21 mouse cellular contexts compared by ENCODE assay signal in genomic region chr1:131842221-131842620, GRCm38 (mm10). TPM values are rescaled to one million over a fixed set of nuclear protein-coding genes. Genes with fewer than 3 reads are reported as not detected.
DNase-seq lines count a peak whose midpoint lies in the region; ATAC-seq lines count a peak whose summit lies in the region.
"Had no signal": no experiment of that assay in that cellular context is flagged by ENCODE, and none has a peak within 500 bp of the region (broad histone marks: within the 10 kb centered on the region; RNA-seq: fewer than 3 reads in every experiment).

No protein-coding gene starts in this region.

- 74% methylated on average over 4 of the region's 4 CpGs for WGBS in heart, embryonic 12.5 days
- WGBS in intestine, embryonic 16.5 days: 86% methylated on average over 4 of the region's 4 CpGs

- no peaks in the 10 kb centered on the region for H3K27me3 ChIP-seq in heart, embryonic 12.5 days (replicated peaks)
- H3K27me3 ChIP-seq in intestine, embryonic 16.5 days (replicated peaks; ENCODE audit: control insufficient read depth, insufficient read depth, low read length): no peaks in the 10 kb centered on the region
- H3K27me3 ChIP-seq: embryonic facial prominence, embryonic 13.5 days; forebrain, embryonic 12.5 days; hindbrain, embryonic 12.5 days had no signal

- no peak overlapping the region for H3K4me3 ChIP-seq in heart, embryonic 12.5 days
- H3K4me3 ChIP-seq in intestine, embryonic 16.5 days (ENCODE audit: low read length): no peak overlapping the region
- H3K4me3 ChIP-seq: embryonic facial prominence, embryonic 13.5 days; forebrain, embryonic 12.5 days; hindbrain, embryonic 12.5 days had no signal

- DNase-seq in adrenal gland, adult 2 months: peak; percentile 65
- DNase-seq in adrenal gland, postnatal 4 days (ENCODE audit: low spot score in 2 of 2): no peak
- no peak for DNase-seq in heart, adult 18-20 months
- peak; percentile 47 for DNase-seq in adrenal gland, adult 8-10 months
- DNase-seq in kidney, adult 11 months: no peak
- DNase-seq: cerebellum, adult 11-12 months; cerebellum, adult 9-10 months; cerebellum, postnatal 25 days; gastrocnemius, postnatal 25 days; heart, postnatal 4 days; kidney, adult 18-20 months had no signal

- no peak overlapping the region for H3K27ac ChIP-seq in heart, embryonic 12.5 days (ENCODE audit: poor library complexity, severe bottlenecking)
- H3K27ac ChIP-seq in intestine, embryonic 16.5 days (ENCODE audit: low read length): no peak overlapping the region
- H3K27ac ChIP-seq: embryonic facial prominence, embryonic 13.5 days; forebrain, embryonic 12.5 days; hindbrain, embryonic 12.5 days had no signal

- ATAC-seq in heart, embryonic 12.5 days (ENCODE audit: insufficient number of reproducible peaks, low FRiP score): no peak
- ATAC-seq in intestine, embryonic 16.5 days: no peak
- ATAC-seq: activated CD4-positive, CD25-positive, alpha-beta regulatory T cell, adult 4 months; forebrain, embryonic 16.5 days; hindbrain, embryonic 16.5 days; inflammation-experienced regulatory T-cells, adult 6 months had no signal

- no peak overlapping the region for H3K4me2 ChIP-seq in heart, embryonic 12.5 days
- no peak overlapping the region for H3K4me2 ChIP-seq in intestine, embryonic 16.5 days (ENCODE audit: low read depth, low read length)
- H3K4me2 ChIP-seq: embryonic facial prominence, embryonic 13.5 days; forebrain, embryonic 12.5 days; hindbrain, embryonic 12.5 days had no signal

- H3K4me1 ChIP-seq in heart, embryonic 12.5 days (replicated peaks): 0 out of 2 replicates have a peak, but pooled peaks cover 3% of the 10 kb centered on the region
- no peaks in the 10 kb centered on the region for H3K4me1 ChIP-seq in intestine, embryonic 16.5 days (ENCODE audit: control insufficient read depth, insufficient read depth, low read length)
- H3K4me1 ChIP-seq: embryonic facial prominence, embryonic 13.5 days; forebrain, embryonic 12.5 days; hindbrain, embryonic 12.5 days had no signal

- no peaks in the 10 kb centered on the region for H3K9me3 ChIP-seq in heart, embryonic 12.5 days (replicated peaks)
- H3K9me3 ChIP-seq in intestine, embryonic 16.5 days (ENCODE audit: control insufficient read depth, low read length): no peaks in the 10 kb centered on the region
- H3K9me3 ChIP-seq: embryonic facial prominence, embryonic 13.5 days; forebrain, embryonic 12.5 days; hindbrain, embryonic 12.5 days had no signal

- H3K36me3 ChIP-seq in heart, embryonic 12.5 days: peaks cover 81% of the 10 kb centered on the region
- peaks cover 9% of the 10 kb centered on the region; the same call in 1 of the 2 replicates for H3K36me3 ChIP-seq in intestine, embryonic 16.5 days (ENCODE audit: control insufficient read depth, insufficient read depth, low read length)

- 0 out of 2 replicates have a peak overlapping the region, but pooled peaks have one; percentile 13 for H3K9ac ChIP-seq in heart, embryonic 12.5 days
- H3K9ac ChIP-seq in intestine, embryonic 16.5 days (ENCODE audit: low read depth, low read length): no peak overlapping the region
- H3K9ac ChIP-seq: embryonic facial prominence, embryonic 13.5 days; forebrain, embryonic 12.5 days; hindbrain, embryonic 12.5 days had no signal

RNA-seq across cellular contexts. Expression of gene Slc41a1, which starts 14.9 kb away (rescaled TPM):
- 10 to 100 TPM; 48.8 to 49.6 TPM for total RNA-seq in adrenal gland, adult 2 months (2021)
- polyA plus RNA-seq in adrenal gland, adult 2 months (2012; rRNA removed): 94.1 and 107 TPM in 2 replicates
- 10 to 100 TPM; 44.7 to 47.5 TPM for total RNA-seq in adrenal gland, postnatal 4 days (2021)
- 7.8 and 10.2 TPM in 2 replicates for polyA plus RNA-seq in heart, embryonic 12.5 days (2016; fragmentation: Nextera tagmentation; extraction: Ambion mirVana)
- total RNA-seq in heart, adult 18-20 months (2021): 10 to 100 TPM; 38.8 to 51.8 TPM
- 10 to 100 TPM; 49.1 to 57.2 (median 53.0) TPM for total RNA-seq in adrenal gland, adult 8-10 months (2022)
- polyA plus RNA-seq in intestine, embryonic 16.5 days (2015; fragmentation: Nextera tagmentation; extraction: Ambion mirVana): 9.4 and 9.6 TPM in 2 replicates

RNA-seq across cellular contexts. Expression of gene Rab29, which starts 24.8 kb away (rescaled TPM):
- 10 to 100 TPM; 15.1 to 28.7 TPM for total RNA-seq in adrenal gland, adult 2 months (2021)
- 18.7 and 24.3 TPM in 2 replicates for polyA plus RNA-seq in adrenal gland, adult 2 months (2012; rRNA removed)
- 10 to 100 TPM; 15.1 to 18.0 TPM for total RNA-seq in adrenal gland, postnatal 4 days (2021)
- polyA plus RNA-seq in heart, embryonic 12.5 days (2016; fragmentation: Nextera tagmentation; extraction: Ambion mirVana): 12.4 and 13.2 TPM in 2 replicates
- 10 to 100 TPM; 11.3 to 11.4 TPM for total RNA-seq in heart, adult 18-20 months (2021)
- 10 to 100 TPM; 15.0 to 28.6 (median 22.0) TPM for total RNA-seq in adrenal gland, adult 8-10 months (2022)
- polyA plus RNA-seq in intestine, embryonic 16.5 days (2015; fragmentation: Nextera tagmentation; extraction: Ambion mirVana): 22.4 and 22.7 TPM in 2 replicates

RNA-seq across cellular contexts. Expression of gene Pm20d1, which starts 45.0 kb away (rescaled TPM):
- total RNA-seq in adrenal gland, adult 2 months (2021): 10 to 100 TPM in 1 of 2 experiments, 1 to 10 TPM in 1; 6.6 to 20.6 TPM
- polyA plus RNA-seq in adrenal gland, adult 2 months (2012; rRNA removed): 4.2 and 5.7 TPM in 2 replicates
- total RNA-seq in adrenal gland, postnatal 4 days (2021): 10 to 100 TPM; 11.0 to 11.5 TPM
- 1.3 and 1.7 TPM in 2 replicates for polyA plus RNA-seq in heart, embryonic 12.5 days (2016; fragmentation: Nextera tagmentation; extraction: Ambion mirVana)
- 1 to 10 TPM; 7.4 to 9.1 TPM for total RNA-seq in heart, adult 18-20 months (2021)
- 10 to 100 TPM in 2 of 4 experiments, 1 to 10 TPM in 2; 6.2 to 15.0 (median 10.6) TPM for total RNA-seq in adrenal gland, adult 8-10 months (2022)
- polyA plus RNA-seq in intestine, embryonic 16.5 days (2015; fragmentation: Nextera tagmentation; extraction: Ambion mirVana): 8.0 and 10.2 TPM in 2 replicates
- total RNA-seq: MEL had no signal
- polyA plus RNA-seq: activated CD4-positive, CD25-positive, alpha-beta regulatory T cell, adult 4 months had no signal

Comparison
In these comparisons a context has a peak if more than half of its experiments do, and no peak if none do; other contexts are left out.
1. DNase-seq: peak in adrenal gland, adult 2 months (single experiment) and adrenal gland, adult 8-10 months (single experiment); none in adrenal gland, postnatal 4 days (0 of 2), heart, adult 18-20 months (0 of 2) and kidney, adult 11 months (single experiment).